Mouse (Mus musculus) forebrain, embryonic 11.5 days (tissue): ENCODE data around the gene Ap3s2. TPM values are rescaled to one million over a fixed set of nuclear protein-coding genes. Genes with fewer than 3 reads are reported as not detected.

ENCODE experiments used
- ATAC-seq: fragments of 200-750 bp; cut with Nextera tagmentation; replicated peaks from 2 replicates; pipeline ENCODE4 v1.8.0; 2017; ENCODE audit warnings: moderate TSS enrichment; ENCODE audit not compliant: low FRiP score
- DNase-seq: peaks from one replicate; pipeline ENCODE4 v3.0.0-alpha.2; 2017; ENCODE audit warnings: low spot score
- H3K27ac ChIP-seq: fragments of 300-500 bp; sonication (generic); 2 replicates; pipeline ENCODE4 v1.5.1; 2014; ENCODE audit warnings: low read depth, low read length
- H3K27me3 ChIP-seq: fragments of 300-500 bp; sonication (generic); 2 replicates; pipeline ENCODE4 v1.6.1; 2014; ENCODE audit warnings: mild to moderate bottlenecking, low read length, mixed read lengths; ENCODE audit not compliant: control insufficient read depth, insufficient read depth
- H3K36me3 ChIP-seq: fragments of 300-500 bp; sonication (generic); 2 replicates; pipeline ENCODE4 v1.6.1; 2014; ENCODE audit warnings: mild to moderate bottlenecking, low read length, moderate library complexity, mixed read lengths; ENCODE audit not compliant: control insufficient read depth, insufficient read depth
- H3K4me1 ChIP-seq: fragments of 300-500 bp; sonication (generic); replicated peaks from 2 replicates; pipeline ENCODE4 v1.6.1; 2014; ENCODE audit warnings: low read length, mixed read lengths; ENCODE audit not compliant: control insufficient read depth, insufficient read depth
- H3K4me2 ChIP-seq: fragments of 300-500 bp; sonication (generic); 2 replicates; pipeline ENCODE4 v1.6.1; 2014; ENCODE audit warnings: low read depth, mild to moderate bottlenecking, low read length, moderate library complexity, mixed read lengths; ENCODE audit not compliant: severe bottlenecking
- H3K4me3 ChIP-seq: fragments of 300-500 bp; sonication (generic); 2 replicates; pipeline ENCODE4 v1.5.1; 2014; ENCODE audit warnings: low read depth, low read length
- H3K9ac ChIP-seq: fragments of 300-500 bp; sonication (generic); 2 replicates; pipeline ENCODE4 v1.6.1; 2014; ENCODE audit warnings: low read length
- H3K9me3 ChIP-seq: fragments of 300-500 bp; sonication (generic); 2 replicates; pipeline ENCODE4 v1.6.1; 2016; ENCODE audit warnings: low read length, mixed read lengths; ENCODE audit not compliant: control insufficient read depth
- WGBS: fragments of 180-500 bp; shearing (Covaris S2); extraction: QIAGEN DNeasy Blood & Tissue Kit; methylation state at CpG from one replicate; pipeline ENCODE4 v1.1.7; 2014; 5-methylcytosine and 5-hydroxymethylcytosine counted together
- polyA plus RNA-seq: library from polyadenylated mRNA; unstranded; fragments of >200 nt; fragmentation: Nextera tagmentation; extraction: Ambion mirVana; gene quantifications from 2 replicates; pipeline ENCODE4 v1.2.1, GENCODE M21; 2014

The Ap3s2 gene
- polyA plus RNA-seq, 1 experiment from 2014 or later = 53.1 TPM

- Histone ChIP-seq H3K27me3 (peaks cover 2% of the 10 kb centered on the region; the same call in 1 of the 2 replicates), H3K4me2 (no peak overlapping the region), H3K27ac (no peak overlapping the region), H3K36me3 (no peaks in the 10 kb centered on the region), H3K4me1 (peaks cover 4% of the 10 kb centered on the region; the same call in 1 of the 2 replicates), H3K9ac (no peak overlapping the region), H3K9me3 (no peaks in the 10 kb centered on the region), H3K4me3 (no peak overlapping the region)
- ATAC-seq (no peak), DNase-seq (no peak)
- WGBS = 80% methylated on average over 8 of the region's 8 CpGs
These were observed 76.2 kb downstream of the Ap3s2 start for GRCm38 (mm10) chr7:79844090-79844802.

DNA sequence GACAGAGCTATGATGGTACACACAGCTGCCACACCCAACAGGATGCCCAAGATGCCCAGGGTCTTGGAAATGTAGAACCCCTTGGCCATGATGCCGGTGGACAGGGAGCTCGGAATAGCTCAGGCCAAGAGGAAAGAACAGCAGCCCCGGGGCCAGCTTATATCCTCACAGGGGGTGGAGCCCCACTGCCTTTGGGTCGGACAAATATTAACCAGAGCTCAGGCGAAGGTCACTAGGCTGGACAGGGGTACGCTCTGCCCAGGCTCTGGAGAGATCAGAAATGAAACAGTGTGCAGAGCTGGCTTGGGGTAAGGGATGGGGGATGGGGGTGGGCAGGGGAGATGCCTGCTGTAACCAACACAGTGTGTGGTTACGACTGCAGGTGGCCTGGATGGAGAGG, 78.3 kb downstream of the Ap3s2 start:
- no peak for ATAC-seq
- no peak overlapping the region for H3K4me2 ChIP-seq
- H3K27me3 ChIP-seq = no peaks in the 10 kb centered on the region
- H3K27ac ChIP-seq = no peak overlapping the region
- 73% methylated on average over 7 of the region's 7 CpGs for WGBS
- H3K9ac ChIP-seq = no peak overlapping the region
- DNase-seq = no peak
- no peaks in the 10 kb centered on the region for H3K9me3 ChIP-seq
- H3K4me1 ChIP-seq = no peaks in the 10 kb centered on the region
- H3K4me3 ChIP-seq = no peak overlapping the region
- no peaks in the 10 kb centered on the region for H3K36me3 ChIP-seq

DNA sequence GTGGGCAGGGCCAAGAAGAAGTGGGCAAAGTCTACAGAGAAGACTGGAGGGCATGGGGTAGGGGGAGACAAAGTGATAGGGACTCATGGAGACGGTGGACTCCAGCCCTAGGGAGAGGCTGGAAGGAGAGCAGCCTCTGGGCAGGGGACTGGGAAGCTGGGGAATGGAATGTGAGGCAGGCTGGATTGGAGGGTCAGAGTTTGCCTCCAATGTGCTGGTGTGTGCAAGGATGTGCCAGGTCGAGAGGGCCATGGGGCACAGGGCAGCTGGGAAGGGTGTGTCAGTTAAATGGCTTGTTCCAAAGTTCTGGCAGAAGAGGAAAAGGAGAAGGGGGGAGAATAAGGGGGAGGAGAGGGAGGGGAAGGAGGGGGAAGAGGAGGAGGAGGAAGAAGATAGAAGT, 83.2 kb downstream of the Ap3s2 start:
- H3K27ac ChIP-seq = no peak overlapping the region

DNA sequence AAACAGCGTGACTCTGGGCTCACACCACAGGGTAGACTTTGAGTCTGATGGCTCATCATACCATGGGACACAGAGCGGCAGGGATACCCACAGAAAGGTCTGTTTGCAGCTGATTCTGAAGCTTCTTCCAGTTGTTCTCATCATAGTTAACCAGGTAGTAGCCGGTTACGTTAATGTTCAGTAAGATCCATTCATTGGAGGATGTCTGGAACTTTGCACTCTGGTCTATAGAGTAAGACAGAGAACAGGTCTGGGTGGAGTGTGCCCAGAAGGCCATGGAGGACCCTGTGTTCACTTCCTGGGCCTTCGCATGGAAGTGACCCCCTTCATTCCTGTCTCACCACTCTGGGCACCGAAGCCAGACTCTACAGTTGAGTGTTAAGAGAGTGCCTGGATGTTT, 85.3 kb downstream of the Ap3s2 start:
- H3K27ac ChIP-seq = no peak overlapping the region
- no peaks in the 10 kb centered on the region for H3K27me3 ChIP-seq
- H3K9ac ChIP-seq = no peak overlapping the region
- H3K36me3 ChIP-seq = no peaks in the 10 kb centered on the region
- no peak for ATAC-seq
- no peaks in the 10 kb centered on the region for H3K9me3 ChIP-seq
- DNase-seq = no peak
- WGBS = 93% methylated on average over 6 of the region's 6 CpGs
- no peak overlapping the region for H3K4me3 ChIP-seq
- no peaks in the 10 kb centered on the region for H3K4me1 ChIP-seq
- no peak overlapping the region for H3K4me2 ChIP-seq

More for the DNA sequence above, 83.2 kb downstream of the Ap3s2 start:
- 75% methylated on average over 2 of the region's 2 CpGs for WGBS
- Histone ChIP-seq H3K36me3 (no peaks in the 10 kb centered on the region), H3K4me3 (no peak overlapping the region), H3K9ac (no peak overlapping the region), H3K27me3 (no peaks in the 10 kb centered on the region), H3K9me3 (no peaks in the 10 kb centered on the region), H3K4me1 (no peaks in the 10 kb centered on the region), H3K4me2 (no peak overlapping the region)
- ATAC-seq (no peak), DNase-seq (no peak)

DNA sequence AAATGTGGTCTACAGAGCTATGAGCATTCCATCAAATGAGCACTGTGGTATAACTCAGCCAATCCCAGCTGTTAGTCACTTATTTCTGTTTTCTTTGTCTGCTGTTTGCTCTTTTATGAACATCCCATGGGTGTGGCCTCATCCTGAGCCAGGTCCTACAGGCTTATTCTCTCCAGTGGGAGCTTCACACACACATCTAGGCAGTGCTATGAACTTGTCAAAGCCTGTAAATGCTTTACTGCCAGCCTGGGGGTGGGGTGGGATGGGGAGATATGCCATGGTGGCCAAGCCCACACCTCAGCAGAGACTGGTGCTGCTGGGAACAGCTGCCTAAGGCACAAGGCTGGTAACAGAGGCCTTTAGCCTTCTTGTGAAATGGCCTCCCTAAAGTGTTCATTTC, 87.5 kb downstream of the Ap3s2 start:
- no peak overlapping the region for H3K9ac ChIP-seq
- no peak for ATAC-seq
- H3K36me3 ChIP-seq = no peaks in the 10 kb centered on the region

DNA sequence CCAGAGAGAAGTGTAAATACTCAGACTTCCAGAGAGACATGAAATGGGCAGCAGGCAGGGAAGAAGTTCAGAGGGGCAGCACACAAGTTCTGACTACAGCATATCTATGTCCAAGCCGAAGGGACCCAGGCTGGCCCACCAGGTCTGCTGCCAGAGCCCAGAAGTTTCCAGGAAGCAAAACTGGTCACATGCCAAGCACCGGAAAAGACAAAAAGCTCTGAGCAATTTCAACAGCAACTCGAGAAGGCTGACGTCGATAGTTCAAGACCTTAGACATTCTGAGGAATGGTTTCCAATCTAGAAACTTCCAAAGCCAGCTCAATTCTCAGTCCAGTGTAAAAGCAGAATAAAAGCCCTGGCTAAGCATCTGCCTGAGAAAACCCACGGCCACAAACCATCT, 88.9 kb downstream of the Ap3s2 start:
- no peaks in the 10 kb centered on the region for H3K9me3 ChIP-seq
- 84% methylated on average over 6 of the region's 6 CpGs for WGBS
- no peak overlapping the region for H3K4me2 ChIP-seq
- no peak for ATAC-seq
- H3K27ac ChIP-seq = no peak overlapping the region
- H3K4me3 ChIP-seq = no peak overlapping the region
- no peaks in the 10 kb centered on the region for H3K27me3 ChIP-seq
- no peak overlapping the region for H3K9ac ChIP-seq
- DNase-seq = no peak
- H3K36me3 ChIP-seq = no peaks in the 10 kb centered on the region
- no peaks in the 10 kb centered on the region for H3K4me1 ChIP-seq

More for the DNA sequence above, 87.5 kb downstream of the Ap3s2 start:
- Histone ChIP-seq H3K4me3 (no peak overlapping the region), H3K4me1 (no peaks in the 10 kb centered on the region), H3K27me3 (no peaks in the 10 kb centered on the region), H3K4me2 (no peak overlapping the region), H3K9me3 (no peaks in the 10 kb centered on the region), H3K27ac (no peak overlapping the region)
- DNase-seq = no peak

GRCm38 (mm10) chr7:79831145-79831544, 89.3 kb downstream of the Ap3s2 start:
- ATAC-seq = no peak
- no peak overlapping the region for H3K4me3 ChIP-seq
- 82% methylated on average over 6 of the region's 6 CpGs for WGBS

DNA sequence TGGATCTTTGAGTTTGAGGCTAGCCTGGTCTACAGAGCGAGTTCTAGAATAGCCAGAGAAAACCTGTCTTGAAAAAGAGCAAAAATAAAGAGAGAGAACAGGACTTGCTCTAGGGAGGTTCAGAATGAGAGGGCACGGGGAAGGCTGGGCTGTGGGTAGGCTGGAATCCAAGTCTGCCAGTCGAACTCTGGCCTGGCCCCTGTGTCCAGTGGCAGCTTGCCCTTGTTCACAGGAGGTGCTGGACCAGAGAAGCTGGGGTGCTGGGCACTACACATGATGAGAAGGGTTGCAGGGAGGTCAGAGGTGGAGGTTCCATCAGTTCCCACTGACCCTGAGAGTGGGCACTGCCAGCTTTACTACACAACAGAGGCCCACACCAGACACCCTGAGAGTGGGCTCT, 92.1 kb downstream of the Ap3s2 start:
- DNase-seq (no peak), ATAC-seq (no peak)
- Histone ChIP-seq H3K36me3 (no peaks in the 10 kb centered on the region), H3K9me3 (no peaks in the 10 kb centered on the region; the same call in 1 of the 2 replicates), H3K4me2 (no peak overlapping the region), H3K4me3 (no peak overlapping the region), H3K27me3 (no peaks in the 10 kb centered on the region), H3K27ac (no peak overlapping the region), H3K4me1 (no peaks in the 10 kb centered on the region), H3K9ac (no peak overlapping the region)
- 78% methylated on average over 3 of the region's 3 CpGs for WGBS

More at GRCm38 (mm10) chr7:79831145-79831544, 89.3 kb downstream of the Ap3s2 start:
- Histone ChIP-seq H3K27ac (no peak overlapping the region), H3K4me1 (no peaks in the 10 kb centered on the region), H3K36me3 (no peaks in the 10 kb centered on the region), H3K9me3 (no peaks in the 10 kb centered on the region), H3K4me2 (no peak overlapping the region), H3K9ac (no peak overlapping the region), H3K27me3 (no peaks in the 10 kb centered on the region)
- DNase-seq = no peak
